Mouse (Mus musculus): ENCODE measurements around the gene Astn1. TPM values are rescaled to one million over a fixed set of nuclear protein-coding genes. Genes with fewer than 3 reads are reported as not detected.

Gene Astn1
- 0.04 TPM in 1 of 2 replicates, not detected in the other for polyA plus RNA-seq (2012; rRNA removed)

- DNase-seq = no peak
- no peak within 1 kb of the TSS for H3K4me3 ChIP-seq (replicated peaks; ENCODE audit: extremely low read depth, low read depth, low read length)
- H3K4me1 ChIP-seq (ENCODE audit: control insufficient read depth, insufficient read depth, low read length) = no peaks in the 10 kb centered on the region
- 4% methylated on average over 2 of the region's 2 CpGs for WGBS
- TF ChIP-seq POLR2A (IDR thresholded peaks at IDR 0.05; ENCODE audit: borderline replicate concordance, extremely low read depth, low read depth, low read length) (no peak), CTCF (IDR thresholded peaks at IDR 0.05; ENCODE audit: insufficient read depth, low read length) (no peak)
Observed at GRCm38 (mm10) chr1:158361964-158362291, at the start of gene Astn1. Astn1 (plus strand) TSS chr1:158362273.

- no peak for TF ChIP-seq POLR2A (IDR thresholded peaks at IDR 0.05; ENCODE audit: borderline replicate concordance, extremely low read depth, low read depth, low read length)
- TF ChIP-seq CTCF (IDR thresholded peaks at IDR 0.05; ENCODE audit: insufficient read depth, low read length) = no peak
- 81% methylated on average over 6 of the region's 6 CpGs for WGBS
- DNase-seq = no peak
- Histone ChIP-seq H3K4me1 (ENCODE audit: control insufficient read depth, insufficient read depth, low read length) (no peaks in the 10 kb centered on the region), H3K4me3 (replicated peaks; ENCODE audit: extremely low read depth, low read depth, low read length) (no peak overlapping the region)
Observed at GRCm38 (mm10) chr1:158323325-158323724, 38.7 kb upstream of the Astn1 start.

GRCm38 (mm10) chr1:158328126-158328525, 33.9 kb upstream of the Astn1 start:
- Histone ChIP-seq H3K4me1 (ENCODE audit: control insufficient read depth, insufficient read depth, low read length) (no peaks in the 10 kb centered on the region), H3K4me3 (replicated peaks; ENCODE audit: extremely low read depth, low read depth, low read length) (no peak overlapping the region)
- no peak for DNase-seq
- no peak for TF ChIP-seq CTCF (IDR thresholded peaks at IDR 0.05; ENCODE audit: insufficient read depth, low read length)
- TF ChIP-seq POLR2A (IDR thresholded peaks at IDR 0.05; ENCODE audit: borderline replicate concordance, extremely low read depth, low read depth, low read length) = no peak
- WGBS = 67% methylated on average over 5 of the region's 5 CpGs

- Histone ChIP-seq H3K4me3 (replicated peaks; ENCODE audit: extremely low read depth, low read depth, low read length) (no peak overlapping the region), H3K4me1 (ENCODE audit: control insufficient read depth, insufficient read depth, low read length) (no peaks in the 10 kb centered on the region)
- TF ChIP-seq POLR2A (IDR thresholded peaks at IDR 0.05; ENCODE audit: borderline replicate concordance, extremely low read depth, low read depth, low read length) (no peak), CTCF (IDR thresholded peaks at IDR 0.05; ENCODE audit: insufficient read depth, low read length) (no peak)
- 77% methylated on average over 2 of the region's 2 CpGs for WGBS
- no peak for DNase-seq
Observed at GRCm38 (mm10) chr1:158328839-158329238, 33.2 kb upstream of the Astn1 start.

- Histone ChIP-seq H3K4me3 (replicated peaks; ENCODE audit: extremely low read depth, low read depth, low read length) (no peak overlapping the region), H3K4me1 (ENCODE audit: control insufficient read depth, insufficient read depth, low read length) (no peaks in the 10 kb centered on the region)
- TF ChIP-seq POLR2A (IDR thresholded peaks at IDR 0.05; ENCODE audit: borderline replicate concordance, extremely low read depth, low read depth, low read length) (no peak), CTCF (IDR thresholded peaks at IDR 0.05; ENCODE audit: insufficient read depth, low read length) (no peak)
- no peak for DNase-seq
- WGBS = 54% methylated on average over 6 of the region's 6 CpGs
Observed at GRCm38 (mm10) chr1:158343243-158343714, 18.8 kb upstream of the Astn1 start.

- Histone ChIP-seq H3K4me1 (ENCODE audit: control insufficient read depth, insufficient read depth, low read length) (no peaks in the 10 kb centered on the region; the same call in 1 of the 2 replicates), H3K4me3 (replicated peaks; ENCODE audit: extremely low read depth, low read depth, low read length) (no peak overlapping the region)
- 57% methylated on average over 5 of the region's 5 CpGs for WGBS
- TF ChIP-seq CTCF (IDR thresholded peaks at IDR 0.05; ENCODE audit: insufficient read depth, low read length) = no peak
- no peak for TF ChIP-seq POLR2A (IDR thresholded peaks at IDR 0.05; ENCODE audit: borderline replicate concordance, extremely low read depth, low read depth, low read length)
- no peak for DNase-seq
Observed at GRCm38 (mm10) chr1:158353656-158354371, 8.3 kb upstream of the Astn1 start.

- Histone ChIP-seq H3K4me3 (replicated peaks; ENCODE audit: extremely low read depth, low read depth, low read length) (peak overlapping the region; percentile 16), H3K4me1 (ENCODE audit: control insufficient read depth, insufficient read depth, low read length) (no peaks in the 10 kb centered on the region; the same call in 1 of the 2 replicates)
- 11% methylated on average over 28 of the region's 28 CpGs for WGBS
- DNase-seq = no peak
- no peak for TF ChIP-seq POLR2A (IDR thresholded peaks at IDR 0.05; ENCODE audit: borderline replicate concordance, extremely low read depth, low read depth, low read length)
- TF ChIP-seq CTCF (IDR thresholded peaks at IDR 0.05; ENCODE audit: insufficient read depth, low read length) = no peak
Observed at GRCm38 (mm10) chr1:158355177-158356050, 6.7 kb upstream of the Astn1 start.

- DNase-seq = peak; percentile 28
- WGBS = 1% methylated on average over 30 of the region's 30 CpGs
Observed at GRCm38 (mm10) chr1:158356051-158356461, 6.0 kb upstream of the Astn1 start, which contains the start of gene Brinp2. Brinp2 (minus strand) TSS chr1:158356326.

GRCm38 (mm10) chr1:158362292-158363101, 424 bp downstream of the Astn1 start:
- Histone ChIP-seq H3K4me1 (ENCODE audit: control insufficient read depth, insufficient read depth, low read length) (no peaks in the 10 kb centered on the region), H3K4me3 (replicated peaks; ENCODE audit: extremely low read depth, low read depth, low read length) (no peak overlapping the region)
- DNase-seq = no peak
- TF ChIP-seq CTCF (IDR thresholded peaks at IDR 0.05; ENCODE audit: insufficient read depth, low read length) = no peak
- TF ChIP-seq POLR2A (IDR thresholded peaks at IDR 0.05; ENCODE audit: borderline replicate concordance, extremely low read depth, low read depth, low read length) = no peak
- WGBS = 3% methylated on average over 37 of the region's 37 CpGs

More at GRCm38 (mm10) chr1:158356051-158356461, 6.0 kb upstream of the Astn1 start, which contains the start of gene Brinp2:
- Histone ChIP-seq H3K4me3 (replicated peaks; ENCODE audit: extremely low read depth, low read depth, low read length) (peak within 1 kb of the TSS; percentile 16), H3K4me1 (ENCODE audit: control insufficient read depth, insufficient read depth, low read length) (no peaks in the 10 kb centered on the region; the same call in 1 of the 2 replicates)
- no peak for TF ChIP-seq CTCF (IDR thresholded peaks at IDR 0.05; ENCODE audit: insufficient read depth, low read length)
- TF ChIP-seq POLR2A (IDR thresholded peaks at IDR 0.05; ENCODE audit: borderline replicate concordance, extremely low read depth, low read depth, low read length) = no peak

Measured in lung, adult 2 months (tissue).